Mouse (Mus musculus) small intestine, adult 2 months (tissue): ENCODE data around the gene Adh1.

Experiments used
- CTCF ChIP-seq: fragments of 200-500 bp; IDR thresholded peaks from 2 replicates; pipeline ENCODE4 v1.5.1; 2012; ENCODE audit warnings: low read depth, mild to moderate bottlenecking, control low read depth, inconsistent platforms, low read length, moderate library complexity, mixed read lengths; ENCODE audit not compliant: insufficient replicate concordance, insufficient read length; ENCODE audit errors: extremely low read depth
- POLR2A ChIP-seq: fragments of 200-500 bp; IDR thresholded peaks from 2 replicates; pipeline ENCODE4 v1.6.1; 2012; ENCODE audit warnings: low read depth, mild to moderate bottlenecking, control low read depth, inconsistent platforms, low read length, moderate library complexity

- TF ChIP-seq CTCF: no peak
- TF ChIP-seq POLR2A: no peak
Observed at GRCm38 (mm10) chr3:138275100-138275499, 14.3 kb downstream of the Adh1 start.
